Comparison of ENCODE assay signal across 16 mouse cellular contexts in the genomic region with DNA sequence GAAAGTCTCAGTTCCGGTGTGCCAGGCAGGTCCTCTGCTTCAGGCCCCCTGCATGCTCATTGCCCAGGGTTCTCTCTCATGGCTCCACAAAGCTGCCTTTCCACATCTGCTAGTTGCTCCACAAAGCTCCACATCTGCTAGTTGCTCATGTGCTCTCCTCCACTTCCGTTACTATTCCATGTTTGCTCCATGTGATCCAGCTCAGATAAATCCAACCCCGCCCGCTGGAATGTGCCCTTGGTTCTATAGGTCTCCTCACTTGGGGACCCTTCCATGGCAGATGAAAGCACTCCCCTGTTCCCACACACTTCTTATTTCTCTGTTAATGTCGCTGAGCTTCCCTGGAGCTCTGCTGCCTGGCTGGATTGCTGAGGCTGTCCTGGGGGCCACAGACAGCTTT. TPM values are rescaled to one million over a fixed set of nuclear protein-coding genes. Genes with fewer than 3 reads are reported as not detected.
DNase-seq lines count a peak whose midpoint lies in the region; ATAC-seq and TF ChIP-seq lines count a peak whose summit lies in the region.
"Had no signal": no experiment of that assay in that cellular context is flagged by ENCODE, and none has a peak within 500 bp of the region (broad histone marks: within the 10 kb centered on the region; RNA-seq: fewer than 3 reads in every experiment).

No protein-coding gene starts in this region.

- no peak for TF ChIP-seq CTCF in olfactory bulb, adult 2 months (IDR thresholded peaks at IDR 0.05; ENCODE audit: insufficient read depth, low read depth, low read length)

- H3K9ac ChIP-seq in kidney, embryonic 14.5 days (ENCODE audit: low read depth, low read length), result no peak overlapping the region
- 0 out of 2 replicates have a peak overlapping the region, but pooled peaks have one; percentile 15 for H3K9ac ChIP-seq in midbrain, embryonic 13.5 days (replicated peaks)
- H3K9ac ChIP-seq in hindbrain, embryonic 16.5 days (ENCODE audit: low read depth, low read length), result no peak overlapping the region
- H3K9ac ChIP-seq: heart, embryonic 13.5 days had no signal

- no peaks in the 10 kb centered on the region for H3K9me3 ChIP-seq in kidney, embryonic 14.5 days (ENCODE audit: control insufficient read depth, low read length)
- H3K9me3 ChIP-seq in midbrain, embryonic 13.5 days, result no peaks in the 10 kb centered on the region
- no peaks in the 10 kb centered on the region for H3K9me3 ChIP-seq in midbrain, embryonic 10.5 days (replicated peaks)
- no peaks in the 10 kb centered on the region for H3K9me3 ChIP-seq in hindbrain, embryonic 16.5 days (ENCODE audit: control insufficient read depth, low read length)
- H3K9me3 ChIP-seq: heart, embryonic 13.5 days had no signal

- H3K4me3 ChIP-seq in kidney, embryonic 14.5 days (ENCODE audit: low read length), result no peak overlapping the region
- no peak overlapping the region for H3K4me3 ChIP-seq in midbrain, embryonic 13.5 days (replicated peaks)
- H3K4me3 ChIP-seq in midbrain, embryonic 10.5 days, result no peak overlapping the region
- no peak overlapping the region for H3K4me3 ChIP-seq in hindbrain, embryonic 16.5 days (ENCODE audit: low read length)
- no peak overlapping the region for H3K4me3 ChIP-seq in olfactory bulb, adult 2 months (ENCODE audit: insufficient read depth, low read depth, low read length)
- H3K4me3 ChIP-seq: heart, embryonic 13.5 days; myocyte had no signal

- H3K27me3 ChIP-seq in kidney, embryonic 14.5 days (ENCODE audit: control insufficient read depth, insufficient read depth, low read length), result no peaks in the 10 kb centered on the region
- H3K27me3 ChIP-seq in midbrain, embryonic 13.5 days, result no peaks in the 10 kb centered on the region
- no peaks in the 10 kb centered on the region for H3K27me3 ChIP-seq in midbrain, embryonic 10.5 days (ENCODE audit: low read depth, poor library complexity, severe bottlenecking)
- no peaks in the 10 kb centered on the region for H3K27me3 ChIP-seq in hindbrain, embryonic 16.5 days (replicated peaks; ENCODE audit: control insufficient read depth, insufficient read depth, low read length)
- H3K27me3 ChIP-seq: Patski had no signal

- intact Hi-C loops in heart, postnatal 10 days (cut with DNase I), result no loop called here

- H3K27ac ChIP-seq in kidney, embryonic 14.5 days (ENCODE audit: low read depth, low read length), result no peak overlapping the region
- peak overlapping the region; percentile 90 for H3K27ac ChIP-seq in midbrain, embryonic 13.5 days
- H3K27ac ChIP-seq in midbrain, embryonic 10.5 days (replicated peaks), result no peak overlapping the region; the same call in 1 of the 2 replicates
- peak overlapping the region; percentile 78 for H3K27ac ChIP-seq in hindbrain, embryonic 16.5 days (ENCODE audit: low read depth, low read length)
- peak overlapping the region; percentile 62 for H3K27ac ChIP-seq in olfactory bulb, adult 2 months (ENCODE audit: insufficient read depth, low read depth, low read length)
- H3K27ac ChIP-seq: heart, embryonic 13.5 days; macrophage had no signal

- 51% methylated on average over 5 of the region's 5 CpGs for WGBS in kidney, embryonic 14.5 days
- 59% methylated on average over 5 of the region's 5 CpGs for WGBS in midbrain, embryonic 13.5 days
- 74% methylated on average over 5 of the region's 5 CpGs for WGBS in midbrain, embryonic 10.5 days
- WGBS in hindbrain, embryonic 16.5 days, result 44% methylated on average over 5 of the region's 5 CpGs
- 41% methylated on average over 5 of the region's 5 CpGs for WGBS in olfactory bulb, adult 2 months

- no peaks in the 10 kb centered on the region for H3K36me3 ChIP-seq in kidney, embryonic 14.5 days (ENCODE audit: control insufficient read depth, insufficient read depth, low read length)
- H3K36me3 ChIP-seq in midbrain, embryonic 13.5 days, result peaks cover 25% of the 10 kb centered on the region
- H3K36me3 ChIP-seq in midbrain, embryonic 10.5 days, result peaks cover 9% of the 10 kb centered on the region
- peaks cover 6% of the 10 kb centered on the region for H3K36me3 ChIP-seq in hindbrain, embryonic 16.5 days (ENCODE audit: control insufficient read depth, insufficient read depth, low read length)
- H3K36me3 ChIP-seq: heart, embryonic 13.5 days had no signal

- TF ChIP-seq POLR2A in olfactory bulb, adult 2 months (IDR thresholded peaks at IDR 0.05; ENCODE audit: insufficient read depth, low read depth, low read length), result no peak

- H3K4me1 ChIP-seq in kidney, embryonic 14.5 days (ENCODE audit: control insufficient read depth, insufficient read depth, low read length), result peaks cover 10% of the 10 kb centered on the region; the same call in 1 of the 2 replicates
- H3K4me1 ChIP-seq in midbrain, embryonic 13.5 days (replicated peaks), result peaks cover 90% of the 10 kb centered on the region
- H3K4me1 ChIP-seq in midbrain, embryonic 10.5 days, result peaks cover 26% of the 10 kb centered on the region
- peaks cover 48% of the 10 kb centered on the region for H3K4me1 ChIP-seq in hindbrain, embryonic 16.5 days (ENCODE audit: control insufficient read depth, insufficient read depth, low read depth, low read length)
- peaks cover 47% of the 10 kb centered on the region for H3K4me1 ChIP-seq in olfactory bulb, adult 2 months (ENCODE audit: control insufficient read depth, insufficient read depth, low read length)
- H3K4me1 ChIP-seq: heart, embryonic 13.5 days had no signal

- DNase-seq in kidney, postnatal 25 days, result no peak
- DNase-seq in midbrain, embryonic 10.5 days (ENCODE audit: low spot score), result no peak
- no peak for DNase-seq in heart, postnatal 10 days
- DNase-seq in cerebellum, postnatal 4 days (ENCODE audit: low spot score in 2 of 2), result no peak
- DNase-seq: cerebellum, adult 2 months; embryo, embryonic 11 days; gastrocnemius, postnatal 36 days; right cerebral cortex, adult 18-20 months had no signal

- ATAC-seq in kidney, embryonic 14.5 days (ENCODE audit: low FRiP score, low TSS enrichment), result peak; percentile 43; the same call in 1 of the 2 replicates
- no peak for ATAC-seq in midbrain, embryonic 13.5 days
- no peak for ATAC-seq in hindbrain, embryonic 16.5 days
- ATAC-seq: Patski had no signal

- no peak overlapping the region for H3K4me2 ChIP-seq in kidney, embryonic 14.5 days (replicated peaks; ENCODE audit: low read depth, low read length)
- H3K4me2 ChIP-seq in midbrain, embryonic 13.5 days (replicated peaks), result peak overlapping the region; percentile 15
- no peak overlapping the region for H3K4me2 ChIP-seq in hindbrain, embryonic 16.5 days (ENCODE audit: low read length)
- H3K4me2 ChIP-seq: heart, embryonic 13.5 days had no signal

RNA-seq across cellular contexts. Expression of a gene that starts 26.4 kb away (rescaled TPM):
- polyA plus RNA-seq in kidney, embryonic 14.5 days (2014; fragmentation: Nextera tagmentation; extraction: Ambion mirVana), result 0.87 and 1.6 TPM in 2 replicates
- 444 and 467 TPM in 2 replicates for polyA plus RNA-seq in midbrain, embryonic 13.5 days (2015; fragmentation: Nextera tagmentation; extraction: Ambion mirVana)
- 25.7 and 51.3 TPM in 2 replicates for polyA plus RNA-seq in midbrain, embryonic 10.5 days (2016; fragmentation: Nextera tagmentation; extraction: Ambion mirVana)
- polyA plus RNA-seq in hindbrain, embryonic 16.5 days (2015; fragmentation: Nextera tagmentation; extraction: Ambion mirVana), result 530 and 557 TPM in 2 replicates
- 206 and 450 TPM in 2 replicates for polyA plus RNA-seq in olfactory bulb, adult 2 months (2012; ENCODE audit: insufficient read depth, insufficient read length, low replicate concordance, missing spikeins)
- total RNA-seq in heart, postnatal 10 days (2021), result 1 to 10 TPM; 1.7 to 3.0 TPM
- polyA plus RNA-seq: macrophage, Patski had no signal

Comparison
In these comparisons a context has a peak if more than half of its experiments do, and no peak if none do; other contexts are left out.
1. H3K27ac ChIP-seq: peak in midbrain, embryonic 13.5 days (single experiment), hindbrain, embryonic 16.5 days (single experiment) and olfactory bulb, adult 2 months (single experiment); none in kidney, embryonic 14.5 days (single experiment) and midbrain, embryonic 10.5 days (single experiment).